Mouse (Mus musculus) stomach, embryonic 14.5 days (tissue): ENCODE data around the gene Cmtm2b. TPM values are rescaled to one million over a fixed set of nuclear protein-coding genes. Genes with fewer than 3 reads are reported as not detected.
"Not testable (repeated sequence)": the region's sequence is repeated elsewhere in the genome, so short reads cannot be mapped to it uniquely, and the experiment has no call there.

Source experiments
- ATAC-seq: fragments of 200-750 bp; cut with Nextera tagmentation; 2 replicates; pipeline ENCODE4 v1.8.0; 2017; ENCODE audit warnings: low read depth, moderate TSS enrichment; ENCODE audit not compliant: insufficient number of reproducible peaks, insufficient read depth, low FRiP score
- H3K27ac ChIP-seq: fragments of 300-500 bp; sonication (generic); 2 replicates; pipeline ENCODE4 v1.5.1; 2014; ENCODE audit warnings: mild to moderate bottlenecking, low read length, moderate library complexity, mixed read lengths
- H3K27me3 ChIP-seq: fragments of 300-500 bp; sonication (generic); 2 replicates; pipeline ENCODE4 v1.6.1; 2014; ENCODE audit warnings: low read length, control low read depth, mixed read lengths; ENCODE audit not compliant: control insufficient read depth, insufficient read depth
- H3K36me3 ChIP-seq: fragments of 300-500 bp; sonication (generic); 2 replicates; pipeline ENCODE4 v1.6.1; 2014; ENCODE audit warnings: mild to moderate bottlenecking, control low read depth, low read length, moderate library complexity, mixed read lengths; ENCODE audit not compliant: control insufficient read depth, insufficient read depth
- H3K4me1 ChIP-seq: fragments of 300-500 bp; sonication (generic); 2 replicates; pipeline ENCODE4 v1.6.1; 2014; ENCODE audit warnings: low read length, control low read depth, mixed read lengths; ENCODE audit not compliant: control insufficient read depth, insufficient read depth
- H3K4me2 ChIP-seq: fragments of 300-500 bp; sonication (generic); replicated peaks from 2 replicates; pipeline ENCODE4 v1.6.1; 2014; ENCODE audit warnings: low read depth, low read length, control low read depth
- H3K4me3 ChIP-seq: fragments of 300-500 bp; sonication (generic); 2 replicates; pipeline ENCODE4 v1.5.1; 2014; ENCODE audit warnings: low read depth, low read length, control low read depth
- H3K9ac ChIP-seq: fragments of 300-500 bp; sonication (generic); replicated peaks from 2 replicates; pipeline ENCODE4 v1.6.1; 2014; ENCODE audit warnings: low read depth, mild to moderate bottlenecking, control low read depth, low read length, moderate library complexity, mixed read lengths
- H3K9me3 ChIP-seq: fragments of 300-500 bp; sonication (generic); 2 replicates; pipeline ENCODE4 v1.6.1; 2016; ENCODE audit warnings: low read depth, low read length, control low read depth; ENCODE audit not compliant: control insufficient read depth
- WGBS: fragments of 180-500 bp; shearing (Covaris S2); extraction: QIAGEN DNeasy Blood & Tissue Kit; methylation state at CpG from one replicate; pipeline ENCODE4 v1.1.7; 2014; 5-methylcytosine and 5-hydroxymethylcytosine counted together
- polyA plus RNA-seq: library from polyadenylated mRNA; unstranded; fragments of >200 nt; fragmentation: Nextera tagmentation; extraction: Ambion mirVana; gene quantifications from 2 replicates; pipeline ENCODE4 v1.2.1, GENCODE M21; 2014

Cmtm2b gene
- polyA plus RNA-seq: not detected in 2 replicates

- 88% methylated on average over 12 of the region's 12 CpGs for WGBS
- not testable (repeated sequence) for H3K4me3 ChIP-seq, H3K9me3 ChIP-seq, H3K36me3 ChIP-seq, H3K4me1 ChIP-seq, ATAC-seq, H3K27me3 ChIP-seq, H3K4me2 ChIP-seq, H3K27ac ChIP-seq, H3K9ac ChIP-seq
These were observed at the start of gene Cmtm2b for GRCm38 (mm10) chr8:104321930-104322329. Gene Cmtm2b, plus strand, starts transcription at chr8:104322230.

GRCm38 (mm10) chr8:104293081-104293480 is 28.9 kb upstream of the Cmtm2b start, which contains the start of gene Cmtm2a:
Gene Cmtm2a, minus strand, starts transcription at chr8:104293181.
- WGBS: 84% methylated on average over 12 of the region's 12 CpGs
- not testable (repeated sequence) for H3K36me3 ChIP-seq, H3K4me2 ChIP-seq, H3K9ac ChIP-seq, H3K4me1 ChIP-seq, ATAC-seq, H3K27ac ChIP-seq, H3K27me3 ChIP-seq, H3K4me3 ChIP-seq, H3K9me3 ChIP-seq

GRCm38 (mm10) chr8:104294396-104294795 is 27.6 kb upstream of the Cmtm2b start:
- H3K4me2 ChIP-seq: no peak overlapping the region
- H3K4me3 ChIP-seq: no peak overlapping the region
- H3K27me3 ChIP-seq: no peaks in the 10 kb centered on the region
- no peaks in the 10 kb centered on the region for H3K9me3 ChIP-seq
- no peak overlapping the region for H3K27ac ChIP-seq
- no peak overlapping the region for H3K9ac ChIP-seq
- 80% methylated on average over 1 of the region's 1 CpGs for WGBS
- no peaks in the 10 kb centered on the region for H3K36me3 ChIP-seq
- no peak for ATAC-seq
- H3K4me1 ChIP-seq: no peaks in the 10 kb centered on the region

- H3K36me3 ChIP-seq, ATAC-seq, H3K4me2 ChIP-seq, H3K4me3 ChIP-seq, H3K9ac ChIP-seq, H3K4me1 ChIP-seq, H3K27me3 ChIP-seq, H3K9me3 ChIP-seq, H3K27ac ChIP-seq: not testable (repeated sequence)
- WGBS: 17% methylated on average over 3 of the region's 3 CpGs
These were observed 20.5 kb upstream of the Cmtm2b start for GRCm38 (mm10) chr8:104301577-104301976.

- H3K27ac ChIP-seq, H3K4me1 ChIP-seq, H3K9ac ChIP-seq, ATAC-seq, H3K9me3 ChIP-seq, H3K4me2 ChIP-seq, H3K4me3 ChIP-seq, H3K36me3 ChIP-seq, H3K27me3 ChIP-seq: not testable (repeated sequence)
- WGBS: 89% methylated on average over 4 of the region's 4 CpGs
These were observed 19.5 kb upstream of the Cmtm2b start for GRCm38 (mm10) chr8:104302536-104302935.

- Histone ChIP-seq H3K4me1 (no peaks in the 10 kb centered on the region), H3K27ac (no peak overlapping the region), H3K9me3 (no peaks in the 10 kb centered on the region), H3K27me3 (no peaks in the 10 kb centered on the region), H3K9ac (no peak overlapping the region), H3K36me3 (no peaks in the 10 kb centered on the region), H3K4me2 (no peak overlapping the region), H3K4me3 (no peak overlapping the region)
- no peak for ATAC-seq
- WGBS: 88% methylated on average over 11 of the region's 11 CpGs
These were observed 17.1 kb upstream of the Cmtm2b start for GRCm38 (mm10) chr8:104304962-104305361.

- not testable (repeated sequence) for H3K27me3 ChIP-seq, H3K9me3 ChIP-seq, ATAC-seq, H3K4me2 ChIP-seq, H3K4me3 ChIP-seq, H3K4me1 ChIP-seq, H3K36me3 ChIP-seq, H3K9ac ChIP-seq, H3K27ac ChIP-seq
- WGBS: 42% methylated on average over 6 of the region's 6 CpGs
These were observed 13.7 kb upstream of the Cmtm2b start for GRCm38 (mm10) chr8:104308341-104308740.

GRCm38 (mm10) chr8:104309441-104310155 is 12.4 kb upstream of the Cmtm2b start, which contains the start of the genes Gm45711 and Cmtm1:
Gene Gm45711, minus strand, starts transcription at chr8:104310081.
Gene Cmtm1, minus strand, starts transcription at chr8:104310145.
- not testable (repeated sequence) for H3K9ac ChIP-seq, ATAC-seq, H3K4me2 ChIP-seq, H3K9me3 ChIP-seq, H3K4me3 ChIP-seq, H3K27me3 ChIP-seq, H3K4me1 ChIP-seq, H3K27ac ChIP-seq, H3K36me3 ChIP-seq
- WGBS: 92% methylated on average over 35 of the region's 36 CpGs

- H3K27ac ChIP-seq, H3K9ac ChIP-seq, H3K4me1 ChIP-seq, H3K4me3 ChIP-seq, H3K36me3 ChIP-seq, H3K27me3 ChIP-seq, H3K9me3 ChIP-seq, ATAC-seq, H3K4me2 ChIP-seq: not testable (repeated sequence)
- 73% methylated on average over 3 of the region's 3 CpGs for WGBS
These were observed 10.0 kb upstream of the Cmtm2b start for GRCm38 (mm10) chr8:104312023-104312422.
